Comparison of ENCODE assay signal across 10 mouse cellular contexts in genomic region chr5:90876045-90876444, GRCm38 (mm10). TPM values are rescaled to one million over a fixed set of nuclear protein-coding genes. Genes with fewer than 3 reads are reported as not detected.
DNase-seq lines count a peak whose midpoint lies in the region; ATAC-seq and TF ChIP-seq lines count a peak whose summit lies in the region.
"Had no signal": no experiment of that assay in that cellular context is flagged by ENCODE, and none has a peak within 500 bp of the region (broad histone marks: within the 10 kb centered on the region; RNA-seq: fewer than 3 reads in every experiment).

No protein-coding gene starts in this region.

- H3K4me2 ChIP-seq in limb, embryonic 15.5 days: no peak overlapping the region
- H3K4me2 ChIP-seq: limb, embryonic 12.5 days had no signal

- no peak overlapping the region for H3K9ac ChIP-seq in heart, adult 2 months (ENCODE audit: low read depth, low read length)
- H3K9ac ChIP-seq in limb, embryonic 15.5 days: no peak overlapping the region
- H3K9ac ChIP-seq: limb, embryonic 12.5 days had no signal

- H3K4me1 ChIP-seq in heart, adult 2 months (ENCODE audit: control insufficient read depth, insufficient read depth, low read length): peaks cover 4% of the 10 kb centered on the region
- no peaks in the 10 kb centered on the region for H3K4me1 ChIP-seq in limb, embryonic 15.5 days
- H3K4me1 ChIP-seq: hindbrain, embryonic 10.5 days; limb, embryonic 12.5 days had no signal

- no peaks in the 10 kb centered on the region for H3K27me3 ChIP-seq in heart, adult 2 months (ENCODE audit: control insufficient read depth, insufficient read depth, low read length)
- H3K27me3 ChIP-seq in limb, embryonic 15.5 days: no peaks in the 10 kb centered on the region

- intact Hi-C loops in heart, adult 2 months (cut with DNase I): no loop called here

- TF ChIP-seq POLR2A in heart, adult 2 months (IDR thresholded peaks at IDR 0.05; ENCODE audit: insufficient read depth, low read depth, low read length): no peak

- peak overlapping the region; percentile 8; the same call in 1 of the 2 replicates for H3K27ac ChIP-seq in heart, adult 2 months
- H3K27ac ChIP-seq in limb, embryonic 15.5 days: peak overlapping the region; percentile 12; the same call in 1 of the 2 replicates
- H3K27ac ChIP-seq: hindbrain, embryonic 10.5 days; limb, embryonic 12.5 days had no signal

- H3K4me3 ChIP-seq in heart, adult 2 months: no peak overlapping the region
- no peak overlapping the region for H3K4me3 ChIP-seq in limb, embryonic 15.5 days
- H3K4me3 ChIP-seq: hindbrain, embryonic 10.5 days; limb, embryonic 12.5 days had no signal

- TF ChIP-seq EP300 in heart, adult 2 months (IDR thresholded peaks at IDR 0.05; ENCODE audit: insufficient read depth, low read depth, low read length): no peak

- peaks cover 10% of the 10 kb centered on the region for H3K36me3 ChIP-seq in heart, adult 2 months (ENCODE audit: control insufficient read depth, insufficient read depth, low read length)
- H3K36me3 ChIP-seq in limb, embryonic 15.5 days: no peaks in the 10 kb centered on the region
- H3K36me3 ChIP-seq: hindbrain, embryonic 10.5 days; limb, embryonic 12.5 days had no signal

- H3K79me2 ChIP-seq in heart, adult 2 months (replicated peaks; ENCODE audit: control insufficient read depth, insufficient read depth, low read length): no peaks in the 10 kb centered on the region

- TF ChIP-seq CTCF in heart, adult 2 months (IDR thresholded peaks at IDR 0.05): peak; percentile 15; the same call in 1 of the 2 replicates

- no peak for ATAC-seq in limb, embryonic 15.5 days (ENCODE audit: insufficient number of reproducible peaks, low FRiP score, low TSS enrichment, low read depth)

- WGBS in heart, adult 2 months: 27% methylated on average over 4 of the region's 4 CpGs
- WGBS in limb, embryonic 15.5 days: 42% methylated on average over 4 of the region's 4 CpGs

- H3K9me3 ChIP-seq in limb, embryonic 15.5 days: no peaks in the 10 kb centered on the region
- H3K9me3 ChIP-seq: hindbrain, embryonic 10.5 days; limb, embryonic 12.5 days had no signal

- peak; percentile 67 to 79 for DNase-seq in adrenal gland, adult (ENCODE audit: inconsistent age in 2 of 2, low spot score in 1 of 2)
- no peak for DNase-seq in adrenal gland, postnatal 4 days (ENCODE audit: low spot score in 2 of 2)
- peak; percentile 93 for DNase-seq in NIH3T3 (ENCODE audit: low read depth)
- peak in 1 of 2 experiments; percentile 49 for DNase-seq in heart, adult 2 months
- no peak for DNase-seq in B cell, adult 2 months
- no peak for DNase-seq in layer of hippocampus, adult 11-12 months (ENCODE audit: low spot score)
- DNase-seq in cerebellum, postnatal 14 days: no peak

RNA-seq across cellular contexts. Expression of gene Cxcl1, which starts 15.0 kb away (rescaled TPM):
- total RNA-seq in adrenal gland, postnatal 4 days (2021): 1 to 10 TPM in 1 of 2 experiments, under 1 TPM in 1; 0.82 to 1.3 TPM
- 1 to 10 TPM in 1 of 2 experiments, under 1 TPM in 1; 0.48 to 1.0 TPM for total RNA-seq in heart, adult 2 months (2021)
- 2.0 and 2.8 TPM in 2 replicates for polyA plus RNA-seq in heart, adult 2 months (2012; rRNA removed)
- 1.3 TPM in 2 replicates for polyA plus RNA-seq in limb, embryonic 15.5 days (2015; fragmentation: Nextera tagmentation; extraction: Ambion mirVana)
- polyA plus RNA-seq: hindbrain, embryonic 10.5 days had no signal

RNA-seq across cellular contexts. Expression of gene Cxcl2, which starts 27.6 kb away (rescaled TPM):
- under 1 TPM; 0.37 to 0.76 TPM for total RNA-seq in adrenal gland, postnatal 4 days (2021)
- total RNA-seq in heart, adult 2 months (2021): not detected
- polyA plus RNA-seq in heart, adult 2 months (2012; rRNA removed): 0.35 and 0.84 TPM in 2 replicates
- polyA plus RNA-seq in limb, embryonic 15.5 days (2015; fragmentation: Nextera tagmentation; extraction: Ambion mirVana): not detected in 2 replicates
- polyA plus RNA-seq: hindbrain, embryonic 10.5 days; limb, embryonic 12.5 days had no signal

RNA-seq across cellular contexts. Expression of gene Mthfd2l, which starts 54.9 kb away (rescaled TPM):
- 10 to 100 TPM; 23.9 to 27.0 TPM for total RNA-seq in adrenal gland, postnatal 4 days (2021)
- 1 to 10 TPM; 9.1 to 9.8 TPM for total RNA-seq in heart, adult 2 months (2021)
- polyA plus RNA-seq in heart, adult 2 months (2012; rRNA removed): 8.4 and 8.7 TPM in 2 replicates
- polyA plus RNA-seq in limb, embryonic 15.5 days (2015; fragmentation: Nextera tagmentation; extraction: Ambion mirVana): 34.8 and 40.0 TPM in 2 replicates

Comparison
In these comparisons a context has a peak if more than half of its experiments do, and no peak if none do; other contexts are left out.
1. DNase-seq: peak in adrenal gland, adult (2 of 2) and NIH3T3 (single experiment); none in adrenal gland, postnatal 4 days (0 of 2), B cell, adult 2 months (0 of 2), layer of hippocampus, adult 11-12 months (single experiment) and cerebellum, postnatal 14 days (0 of 2).